Mouse (Mus musculus) liver, embryonic 14.5 days (tissue): Measurements from ENCODE around the gene Tmprss11a. TPM values are rescaled to one million over a fixed set of nuclear protein-coding genes. Genes with fewer than 3 reads are reported as not detected.

ENCODE experiments used
- ATAC-seq: fragments of 200-750 bp; cut with Nextera tagmentation; 2 replicates; pipeline ENCODE4 v1.8.0; 2017; ENCODE audit warnings: moderate number of reproducible peaks, mild to moderate bottlenecking, moderate library complexity; ENCODE audit not compliant: insufficient read depth
- DNase-seq, 3 experiments: peaks; one replicate each; pipeline ENCODE4 v3.0.0-alpha.2; 2012 to 2013; ENCODE audit warnings: low read depth in 3 of 3, low spot score in 3 of 3
- H3K27ac ChIP-seq: fragments of 300-500 bp; sonication (generic); 2 replicates; pipeline ENCODE4 v1.5.1; 2014; ENCODE audit warnings: moderate library complexity, mild to moderate bottlenecking, control low read depth, inconsistent platforms
- H3K27me3 ChIP-seq: fragments of 300-500 bp; sonication (generic); 2 replicates; pipeline ENCODE4 v1.6.1; 2014; ENCODE audit warnings: mild to moderate bottlenecking, low read length, moderate library complexity; ENCODE audit not compliant: control insufficient read depth, insufficient read depth
- H3K36me3 ChIP-seq: fragments of 300-500 bp; sonication (generic); replicated peaks from 2 replicates; pipeline ENCODE4 v1.6.1; 2014; ENCODE audit warnings: low read depth; ENCODE audit not compliant: control insufficient read depth, insufficient read depth
- H3K4me1 ChIP-seq, 2 experiments: fragments of 200-500 bp in 1 of 2; fragments of 300-500 bp in 1 of 2; sonication (generic) in 1 of 2; replicated peaks; 2 replicates each; pipeline ENCODE4 v1.6.1; 2012 to 2014; ENCODE audit warnings: antibody characterized with exemption in 1 of 2, inconsistent platforms in 1 of 2, low read length in 1 of 2; ENCODE audit not compliant: control insufficient read depth in 2 of 2, insufficient read depth in 2 of 2
- H3K4me2 ChIP-seq: fragments of 300-500 bp; sonication (generic); 2 replicates; pipeline ENCODE4 v1.6.1; 2014; ENCODE audit warnings: low read depth, mild to moderate bottlenecking, control low read depth, moderate library complexity
- H3K4me3 ChIP-seq, 2 experiments: fragments of 200-500 bp in 1 of 2; fragments of 300-500 bp in 1 of 2; sonication (generic) in 1 of 2; 2 replicates each; pipeline ENCODE4 v1.5.1; 2012 to 2014; ENCODE audit warnings: low read depth in 2 of 2, low read length in 2 of 2, mild to moderate bottlenecking in 2 of 2, control low read depth in 1 of 2, inconsistent platforms in 1 of 2, moderate library complexity in 1 of 2; ENCODE audit not compliant: insufficient read depth in 1 of 2
- H3K9ac ChIP-seq: fragments of 300-500 bp; sonication (generic); replicated peaks from 2 replicates; pipeline ENCODE4 v1.6.1; 2014; ENCODE audit warnings: mild to moderate bottlenecking, control low read depth, moderate library complexity
- H3K9me3 ChIP-seq: fragments of 300-500 bp; sonication (generic); 2 replicates; pipeline ENCODE4 v1.6.1; 2016; ENCODE audit warnings: low read length, mixed read lengths; ENCODE audit not compliant: control insufficient read depth
- CTCF ChIP-seq: IDR thresholded peaks from 2 replicates; pipeline ENCODE4 v1.5.1; 2016; ENCODE audit warnings: antibody characterized with exemption, low read depth, control low read depth
- EP300 ChIP-seq: IDR thresholded peaks from 2 replicates; pipeline ENCODE4 v1.6.1; 2016; ENCODE audit warnings: antibody characterized with exemption, low read depth
- WGBS: fragments of 180-500 bp; shearing (Covaris S2); extraction: QIAGEN DNeasy Blood & Tissue Kit; methylation state at CpG from one replicate; pipeline ENCODE4 v1.1.7; 2014; ENCODE audit not compliant: insufficient replicate concordance; 5-methylcytosine and 5-hydroxymethylcytosine counted together
- polyA plus RNA-seq, 2 experiments: library from polyadenylated mRNA; depleted of rRNA in 1 of 2; stranded (reverse) in 1 of 2; unstranded in 1 of 2; fragments of >200 nt; fragmentation: Nextera tagmentation in 1 of 2; extraction: Ambion mirVana in 1 of 2; gene quantifications; 2 replicates each; pipeline versions ENCODE4 v1.2.1 to v1.2.3; 2012 to 2014

Gene Tmprss11a
- polyA plus RNA-seq, 2 experiments = not detected

- H3K9ac ChIP-seq = no peak overlapping the region
- WGBS = 49% methylated on average over 5 of the region's 5 CpGs
- ATAC-seq (no peak), DNase-seq (no peak)
- H3K4me1 ChIP-seq = no peaks in the 10 kb centered on the region
- no peak overlapping the region for H3K4me3 ChIP-seq
- no peak for TF ChIP-seq CTCF
- TF ChIP-seq EP300 = no peak
- H3K9me3 ChIP-seq = no peaks in the 10 kb centered on the region
- no peaks in the 10 kb centered on the region for H3K36me3 ChIP-seq
- no peak overlapping the region for H3K27ac ChIP-seq
- no peaks in the 10 kb centered on the region for H3K27me3 ChIP-seq
- no peak overlapping the region for H3K4me2 ChIP-seq
Observed at GRCm38 (mm10) chr5:86431096-86431495, 37.7 kb downstream of the Tmprss11a start.

- no peak overlapping the region for H3K27ac ChIP-seq
- DNase-seq (no peak), ATAC-seq (no peak)
- H3K4me3 ChIP-seq = no peak overlapping the region
- H3K36me3 ChIP-seq = no peaks in the 10 kb centered on the region
- TF ChIP-seq CTCF = no peak
- TF ChIP-seq EP300 = no peak
- H3K27me3 ChIP-seq = no peaks in the 10 kb centered on the region
- no peak overlapping the region for H3K9ac ChIP-seq
- no peak overlapping the region for H3K4me2 ChIP-seq
- H3K9me3 ChIP-seq = no peaks in the 10 kb centered on the region
- H3K4me1 ChIP-seq = no peaks in the 10 kb centered on the region
- 49% methylated on average over 3 of the region's 3 CpGs for WGBS
Observed at GRCm38 (mm10) chr5:86421323-86422028, 47.3 kb downstream of the Tmprss11a start.

GRCm38 (mm10) chr5:86419494-86419893 lies 49.3 kb downstream of the Tmprss11a start:
- Histone ChIP-seq H3K9me3 (no peaks in the 10 kb centered on the region), H3K4me2 (no peak overlapping the region), H3K4me1 (no peaks in the 10 kb centered on the region), H3K36me3 (no peaks in the 10 kb centered on the region), H3K4me3 (no peak overlapping the region), H3K27ac (no peak overlapping the region), H3K27me3 (no peaks in the 10 kb centered on the region), H3K9ac (no peak overlapping the region)
- ATAC-seq = no peak
- TF ChIP-seq EP300 (no peak), CTCF (peak; percentile 6; the same call in 1 of the 2 replicates)
- 12% methylated on average over 4 of the region's 4 CpGs for WGBS
- no peak for DNase-seq

- no peak for ATAC-seq
- no peaks in the 10 kb centered on the region for H3K36me3 ChIP-seq
- H3K27me3 ChIP-seq = no peaks in the 10 kb centered on the region
- H3K4me1 ChIP-seq = no peaks in the 10 kb centered on the region
- H3K9ac ChIP-seq = no peak overlapping the region
- DNase-seq = no peak
- H3K9me3 ChIP-seq = no peaks in the 10 kb centered on the region
- no peak overlapping the region for H3K27ac ChIP-seq
- H3K4me3 ChIP-seq = no peak overlapping the region
- no peak overlapping the region for H3K4me2 ChIP-seq
- no peak for TF ChIP-seq CTCF
- TF ChIP-seq EP300 = no peak
- 57% methylated on average over 7 of the region's 7 CpGs for WGBS
Observed at GRCm38 (mm10) chr5:86414280-86414679, 54.5 kb downstream of the Tmprss11a start.

GRCm38 (mm10) chr5:86410815-86411214 lies 58.0 kb downstream of the Tmprss11a start:
- H3K9ac ChIP-seq = no peak overlapping the region
- TF ChIP-seq CTCF (peak; percentile 23; the same call in 1 of the 2 replicates), EP300 (no peak)
- H3K4me2 ChIP-seq = no peak overlapping the region
- ATAC-seq (no peak), DNase-seq (no peak)
- H3K4me1 ChIP-seq = no peaks in the 10 kb centered on the region
- H3K4me3 ChIP-seq = no peak overlapping the region
- 19% methylated on average over 3 of the region's 3 CpGs for WGBS
- no peak overlapping the region for H3K27ac ChIP-seq
- H3K27me3 ChIP-seq = no peaks in the 10 kb centered on the region
- H3K36me3 ChIP-seq = no peaks in the 10 kb centered on the region
- H3K9me3 ChIP-seq = no peaks in the 10 kb centered on the region
